26 mouse cellular contexts compared by ENCODE assay signal in genomic region chr1:166908231-166908805, GRCm38 (mm10).
A peak's percentile ranks its signal among the peaks of the same experiment; 100 is the strongest.
DNase-seq lines count a peak whose midpoint lies in the region; ATAC-seq and TF ChIP-seq lines count a peak whose summit lies in the region.
"Had no signal": no experiment of that assay in that cellular context is flagged by ENCODE, and none has a peak within 500 bp of the region (broad histone marks: within the 10 kb centered on the region; RNA-seq: fewer than 3 reads in every experiment).

No protein-coding gene starts in this region.

- H3K4me2 ChIP-seq in midbrain, embryonic 14.5 days (ENCODE audit: low read length): no peak overlapping the region
- H3K4me2 ChIP-seq: embryonic facial prominence, embryonic 13.5 days; forebrain, embryonic 15.5 days; hindbrain, embryonic 14.5 days; limb, embryonic 15.5 days; liver, embryonic 15.5 days; midbrain, embryonic 12.5 days had no signal

- no peak for TF ChIP-seq POLR2A in cerebellum, adult 2 months (IDR thresholded peaks at IDR 0.05; ENCODE audit: borderline replicate concordance, insufficient read depth, low read length)

- DNase-seq in cerebellum, adult 2 months: peak; percentile 17 to 19
- no peak for DNase-seq in cerebellum, adult 9-11 months
- peak; percentile 24 for DNase-seq in midbrain, embryonic 14.5 days
- no peak for DNase-seq in midbrain, embryonic 10.5 days (ENCODE audit: low spot score)
- peak; percentile 14 to 22 for DNase-seq in adrenal gland, postnatal 36 days
- DNase-seq in yolk sac, embryonic 10.5 days (ENCODE audit: low spot score): no peak
- DNase-seq in thymus, postnatal 4 days: no peak
- DNase-seq: B cell, adult 2 months; gastrocnemius, postnatal 10 days; heart, postnatal 4 days; kidney, adult 18-20 months; layer of hippocampus, adult 9-11 months; right cerebral cortex, postnatal 14 days; thymus, adult 2 months had no signal

- WGBS in cerebellum, adult 2 months: 11% methylated on average over 10 of the region's 10 CpGs
- WGBS in midbrain, embryonic 14.5 days: 83% methylated on average over 10 of the region's 10 CpGs
- WGBS in midbrain, embryonic 10.5 days: 84% methylated on average over 10 of the region's 10 CpGs

- peaks cover 8% of the 10 kb centered on the region for H3K4me1 ChIP-seq in cerebellum, adult 2 months (ENCODE audit: control insufficient read depth, insufficient read depth, low read length)
- no peaks in the 10 kb centered on the region for H3K4me1 ChIP-seq in midbrain, embryonic 14.5 days (ENCODE audit: control insufficient read depth, insufficient read depth, low read length)
- H3K4me1 ChIP-seq in midbrain, embryonic 10.5 days: no peaks in the 10 kb centered on the region
- H3K4me1 ChIP-seq: forebrain, embryonic 15.5 days; heart, embryonic 10.5 days; limb, embryonic 15.5 days; liver, embryonic 15.5 days; midbrain, embryonic 12.5 days had no signal

- TF ChIP-seq CTCF in cerebellum, adult 2 months (IDR thresholded peaks at IDR 0.05; ENCODE audit: borderline replicate concordance, insufficient read depth, low read depth, low read length): no peak

- no peaks in the 10 kb centered on the region for H3K36me3 ChIP-seq in midbrain, embryonic 14.5 days (ENCODE audit: control insufficient read depth, insufficient read depth, low read length)
- H3K36me3 ChIP-seq in midbrain, embryonic 10.5 days: no peaks in the 10 kb centered on the region
- H3K36me3 ChIP-seq: embryonic facial prominence, embryonic 13.5 days; forebrain, embryonic 15.5 days; G1E; heart, embryonic 10.5 days; limb, embryonic 15.5 days; liver, embryonic 15.5 days; midbrain, embryonic 12.5 days had no signal

- no peak overlapping the region for H3K9ac ChIP-seq in midbrain, embryonic 14.5 days (replicated peaks; ENCODE audit: low read length)
- H3K9ac ChIP-seq: embryonic facial prominence, embryonic 13.5 days; forebrain, embryonic 15.5 days; hindbrain, embryonic 14.5 days; limb, embryonic 15.5 days; liver, embryonic 15.5 days; midbrain, embryonic 12.5 days had no signal

- ATAC-seq in midbrain, embryonic 14.5 days (ENCODE audit: low FRiP score, low TSS enrichment): no peak
- ATAC-seq: forebrain, embryonic 15.5 days; inflammation-experienced regulatory T-cells, adult 6 months; lung, postnatal 0 days had no signal

- peak overlapping the region; percentile 16 for H3K4me3 ChIP-seq in cerebellum, adult 2 months (replicated peaks; ENCODE audit: insufficient read depth, low read depth, low read length)
- no peak overlapping the region for H3K4me3 ChIP-seq in midbrain, embryonic 14.5 days (replicated peaks; ENCODE audit: low read depth, low read length)
- H3K4me3 ChIP-seq in midbrain, embryonic 10.5 days: no peak overlapping the region
- H3K4me3 ChIP-seq: embryonic facial prominence, embryonic 13.5 days; forebrain, embryonic 15.5 days; heart, embryonic 10.5 days; limb, embryonic 15.5 days; liver, embryonic 15.5 days; midbrain, embryonic 12.5 days had no signal

- H3K27me3 ChIP-seq in cerebellum, adult 2 months (ENCODE audit: control insufficient read depth, insufficient read depth, low read length): no peaks in the 10 kb centered on the region
- no peaks in the 10 kb centered on the region for H3K27me3 ChIP-seq in midbrain, embryonic 14.5 days (ENCODE audit: control insufficient read depth, insufficient read depth, low read length)
- no peaks in the 10 kb centered on the region for H3K27me3 ChIP-seq in midbrain, embryonic 10.5 days (ENCODE audit: low read depth, poor library complexity, severe bottlenecking)
- H3K27me3 ChIP-seq: embryonic facial prominence, embryonic 13.5 days; forebrain, embryonic 15.5 days; limb, embryonic 15.5 days; liver, embryonic 15.5 days; midbrain, embryonic 12.5 days had no signal

- H3K27ac ChIP-seq in cerebellum, adult 2 months (ENCODE audit: insufficient read depth, low read length): no peak overlapping the region
- no peak overlapping the region for H3K27ac ChIP-seq in midbrain, embryonic 14.5 days (replicated peaks; ENCODE audit: low read depth, low read length)
- H3K27ac ChIP-seq in midbrain, embryonic 10.5 days (replicated peaks): no peak overlapping the region
- H3K27ac ChIP-seq: embryonic facial prominence, embryonic 13.5 days; forebrain, embryonic 15.5 days; heart, embryonic 10.5 days; hindbrain, embryonic 14.5 days; kidney, postnatal 0 days; limb, embryonic 15.5 days; liver, embryonic 15.5 days; midbrain, embryonic 12.5 days; stomach, postnatal 0 days had no signal

- H3K9me3 ChIP-seq in midbrain, embryonic 14.5 days (ENCODE audit: control insufficient read depth, low read length): no peaks in the 10 kb centered on the region
- no peaks in the 10 kb centered on the region for H3K9me3 ChIP-seq in midbrain, embryonic 10.5 days (replicated peaks)
- H3K9me3 ChIP-seq: embryonic facial prominence, embryonic 13.5 days; forebrain, embryonic 15.5 days; heart, embryonic 10.5 days; limb, embryonic 15.5 days; liver, embryonic 15.5 days; midbrain, embryonic 12.5 days had no signal

Comparison
In these comparisons a context has a peak if more than half of its experiments do, and no peak if none do; other contexts are left out.
1. DNase-seq: peak in cerebellum, adult 2 months (2 of 2), midbrain, embryonic 14.5 days (single experiment) and adrenal gland, postnatal 36 days (2 of 2); none in cerebellum, adult 9-11 months (single experiment), midbrain, embryonic 10.5 days (single experiment), yolk sac, embryonic 10.5 days (single experiment) and thymus, postnatal 4 days (single experiment).